In genomic region chr8:55754189-55754588, GRCm38 (mm10) we compare ENCODE assay signal across 21 mouse cellular contexts.
DNase-seq lines count a peak whose midpoint lies in the region; ATAC-seq and TF ChIP-seq lines count a peak whose summit lies in the region.
"Had no signal": no experiment of that assay in that cellular context is flagged by ENCODE, and none has a peak within 500 bp of the region (broad histone marks: within the 10 kb centered on the region; RNA-seq: fewer than 3 reads in every experiment).

No protein-coding gene starts in this region.

- WGBS in kidney, postnatal 0 days = 58% methylated on average over 6 of the region's 6 CpGs
- WGBS in kidney, embryonic 14.5 days = 60% methylated on average over 6 of the region's 6 CpGs
- 67% methylated on average over 6 of the region's 6 CpGs for WGBS in midbrain, embryonic 15.5 days
- WGBS in forebrain, embryonic 12.5 days = 63% methylated on average over 6 of the region's 6 CpGs

- H3K36me3 ChIP-seq in kidney, postnatal 0 days (ENCODE audit: insufficient read depth, low read length) = no peaks in the 10 kb centered on the region
- no peaks in the 10 kb centered on the region for H3K36me3 ChIP-seq in kidney, embryonic 14.5 days (ENCODE audit: control insufficient read depth, insufficient read depth, low read length)
- no peaks in the 10 kb centered on the region for H3K36me3 ChIP-seq in midbrain, embryonic 15.5 days (replicated peaks)
- no peaks in the 10 kb centered on the region for H3K36me3 ChIP-seq in forebrain, embryonic 12.5 days (replicated peaks)
- H3K36me3 ChIP-seq: embryonic facial prominence, embryonic 12.5 days; limb, embryonic 15.5 days; neural tube, embryonic 12.5 days; stomach, embryonic 15.5 days had no signal

- no peaks in the 10 kb centered on the region for H3K4me1 ChIP-seq in kidney, postnatal 0 days (replicated peaks; ENCODE audit: insufficient read depth, low read length)
- H3K4me1 ChIP-seq in kidney, embryonic 14.5 days (ENCODE audit: control insufficient read depth, insufficient read depth, low read length) = no peaks in the 10 kb centered on the region
- no peaks in the 10 kb centered on the region for H3K4me1 ChIP-seq in midbrain, embryonic 15.5 days
- no peaks in the 10 kb centered on the region for H3K4me1 ChIP-seq in forebrain, embryonic 12.5 days
- H3K4me1 ChIP-seq: embryonic facial prominence, embryonic 12.5 days; limb, embryonic 15.5 days; neural tube, embryonic 12.5 days; stomach, embryonic 15.5 days had no signal

- no peak for TF ChIP-seq CTCF in kidney, postnatal 0 days (IDR thresholded peaks at IDR 0.05; ENCODE audit: low read depth)

- H3K4me2 ChIP-seq in kidney, postnatal 0 days (ENCODE audit: low read length) = no peak overlapping the region
- no peak overlapping the region for H3K4me2 ChIP-seq in kidney, embryonic 14.5 days (replicated peaks; ENCODE audit: low read depth, low read length)
- no peak overlapping the region for H3K4me2 ChIP-seq in midbrain, embryonic 15.5 days
- no peak overlapping the region for H3K4me2 ChIP-seq in forebrain, embryonic 12.5 days
- H3K4me2 ChIP-seq: embryonic facial prominence, embryonic 12.5 days; limb, embryonic 15.5 days; neural tube, embryonic 12.5 days; stomach, embryonic 15.5 days had no signal

- no peak overlapping the region for H3K9ac ChIP-seq in kidney, postnatal 0 days (ENCODE audit: low read depth, low read length)
- no peak overlapping the region for H3K9ac ChIP-seq in kidney, embryonic 14.5 days (ENCODE audit: low read depth, low read length)
- H3K9ac ChIP-seq in midbrain, embryonic 15.5 days = no peak overlapping the region
- no peak overlapping the region for H3K9ac ChIP-seq in forebrain, embryonic 12.5 days
- H3K9ac ChIP-seq: embryonic facial prominence, embryonic 12.5 days; limb, embryonic 15.5 days; liver, postnatal 0 days; neural tube, embryonic 12.5 days; stomach, embryonic 15.5 days had no signal

- peak; percentile 19 for DNase-seq in kidney, postnatal 0 days (ENCODE audit: low spot score)
- DNase-seq in ES-CJ7 (ENCODE audit: low read depth, low spot score) = peak; percentile 68
- DNase-seq in WW6 (ENCODE audit: low read depth, low spot score) = peak; percentile 14
- DNase-seq in forelimb bud, embryonic 11.5 days (ENCODE audit: low read depth, low spot score) = peak; percentile 43
- no peak for DNase-seq in T-cell, adult 2 months (ENCODE audit: low spot score)
- DNase-seq: adrenal gland, adult 2 months; cerebellum, adult 8-10 months; kidney, adult 18-20 months; liver, postnatal 0 days; lung, postnatal 4 days; midbrain, embryonic 14.5 days; spleen, adult 18-20 months; thymus, postnatal 14 days had no signal

- no peak for ATAC-seq in kidney, postnatal 0 days (replicated peaks; ENCODE audit: low FRiP score, low read depth)
- no peak for ATAC-seq in kidney, embryonic 14.5 days (ENCODE audit: low FRiP score, low TSS enrichment)
- ATAC-seq in midbrain, embryonic 15.5 days (replicated peaks) = no peak
- ATAC-seq in forebrain, embryonic 12.5 days (ENCODE audit: low FRiP score) = no peak
- ATAC-seq: liver, postnatal 0 days; Patski had no signal

- H3K9me3 ChIP-seq in kidney, postnatal 0 days (replicated peaks; ENCODE audit: low read length) = no peaks in the 10 kb centered on the region
- H3K9me3 ChIP-seq in kidney, embryonic 14.5 days (ENCODE audit: control insufficient read depth, low read length) = no peaks in the 10 kb centered on the region
- H3K9me3 ChIP-seq in midbrain, embryonic 15.5 days = no peaks in the 10 kb centered on the region
- H3K9me3 ChIP-seq in forebrain, embryonic 12.5 days = no peaks in the 10 kb centered on the region
- H3K9me3 ChIP-seq: embryonic facial prominence, embryonic 12.5 days; limb, embryonic 15.5 days; neural tube, embryonic 12.5 days; stomach, embryonic 15.5 days had no signal

- H3K27ac ChIP-seq in kidney, postnatal 0 days = no peak overlapping the region
- H3K27ac ChIP-seq in kidney, embryonic 14.5 days (ENCODE audit: low read depth, low read length) = no peak overlapping the region
- H3K27ac ChIP-seq in midbrain, embryonic 15.5 days = no peak overlapping the region
- H3K27ac ChIP-seq in forebrain, embryonic 12.5 days = no peak overlapping the region
- H3K27ac ChIP-seq: embryonic facial prominence, embryonic 12.5 days; limb, embryonic 15.5 days; neural tube, embryonic 12.5 days; stomach, embryonic 15.5 days had no signal

- H3K4me3 ChIP-seq in kidney, postnatal 0 days (replicated peaks; ENCODE audit: low read depth, low read length) = no peak overlapping the region
- no peak overlapping the region for H3K4me3 ChIP-seq in kidney, embryonic 14.5 days (ENCODE audit: low read length)
- H3K4me3 ChIP-seq in midbrain, embryonic 15.5 days = no peak overlapping the region
- H3K4me3 ChIP-seq in forebrain, embryonic 12.5 days (replicated peaks) = no peak overlapping the region
- H3K4me3 ChIP-seq: embryonic facial prominence, embryonic 12.5 days; limb, embryonic 15.5 days; neural tube, embryonic 12.5 days; stomach, embryonic 15.5 days had no signal

- H3K27me3 ChIP-seq in kidney, postnatal 0 days (ENCODE audit: insufficient read depth, low read length) = no peaks in the 10 kb centered on the region
- H3K27me3 ChIP-seq in kidney, embryonic 14.5 days (ENCODE audit: control insufficient read depth, insufficient read depth, low read length) = no peaks in the 10 kb centered on the region
- H3K27me3 ChIP-seq in midbrain, embryonic 15.5 days (replicated peaks) = no peaks in the 10 kb centered on the region
- no peaks in the 10 kb centered on the region for H3K27me3 ChIP-seq in forebrain, embryonic 12.5 days
- H3K27me3 ChIP-seq: embryonic facial prominence, embryonic 12.5 days; limb, embryonic 15.5 days; neural tube, embryonic 12.5 days; Patski; stomach, embryonic 15.5 days had no signal
